Mouse (Mus musculus) embryonic stem cell, embryonic (primary cell): ENCODE measurements around the gene Slc25a34.

Experiments used
- CTCF ChIA-PET, 4 experiments: fragments of 300-600 bp in 2 of 4; fragments of 350-600 bp in 2 of 4; sonication (Branson Sonifier 250); formaldehyde crosslinking; loops; one replicate each; lab custom pipeline; 2022; ENCODE audit warnings: inconsistent platforms in 2 of 4; lab: Charles Lee
- POLR2A ChIA-PET, 4 experiments: fragments of 300-600 bp in 2 of 4; fragments of 350-600 bp in 2 of 4; sonication (Branson Sonifier 250); formaldehyde crosslinking; loops; one replicate each; lab custom pipeline; 2022; ENCODE audit warnings: antibody characterized with exemption in 4 of 4, inconsistent platforms in 1 of 4; lab: Charles Lee

Gene Slc25a34

GRCm38 (mm10) chr4:141570004-141570403 is 53.6 kb downstream of the Slc25a34 start:
- POLR2A ChIA-PET, result interaction anchor here (0.6 to 27.5 kb wide), 114 partner anchors 7 to 1729 kb away, joined by 3 to 2081 read pairs (median 6); partner anchors contain the start of genes Spen (in 4 of the 4), Casp9 (in 2 of the 4), Tmem82 (in 2 of the 4) and Dnajc16 (in 1 of the 4)
- CTCF ChIA-PET, result interaction anchor here (0.6 to 1.5 kb wide), 9 partner anchors 9 to 501 kb away, joined by 3 to 5 read pairs (median 3); no protein-coding TSS in a partner anchor

GRCm38 (mm10) chr4:141568966-141569365 is 54.7 kb downstream of the Slc25a34 start:
- ChIA-PET CTCF (interaction anchor here in 3 of 4 experiments (0.7 to 1.5 kb wide), 4 partner anchors 40 to 181 kb away, joined by 3 to 4 read pairs (median 3); no protein-coding TSS in a partner anchor), POLR2A (interaction anchor here (0.5 to 27.5 kb wide), 68 partner anchors 6 to 670 kb away, joined by 3 to 2081 read pairs (median 10); partner anchors contain the start of genes Spen (in 3 of the 4), Hspb7 (in 2 of the 4), Tmem82 (in 2 of the 4) and Casp9 (in 1 of the 4))
